Mouse (Mus musculus): ENCODE measurements around the gene Gm6812. TPM values are rescaled to one million over a fixed set of nuclear protein-coding genes. Genes with fewer than 3 reads are reported as not detected.

Gene Gm6812
- total RNA-seq (2023) = not detected

DNA sequence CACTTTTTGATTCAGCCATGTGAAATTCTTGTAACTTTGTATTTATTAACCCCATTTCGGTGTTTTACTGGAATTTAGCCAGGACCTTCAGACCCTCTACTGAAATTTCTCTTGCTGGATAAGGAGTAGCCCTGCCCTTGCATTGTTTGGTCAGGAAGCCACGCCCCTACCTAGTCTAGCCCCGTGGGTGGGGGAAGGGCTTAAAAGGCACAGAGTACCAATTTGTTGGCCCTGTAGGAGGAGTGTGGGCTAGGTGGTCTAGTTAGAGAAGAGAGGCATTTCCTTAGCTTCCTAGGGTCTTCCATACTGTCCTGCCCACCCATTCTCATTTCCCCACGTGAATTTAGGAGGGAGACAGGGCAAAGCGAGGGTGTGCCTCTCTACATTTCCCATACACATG lies at the start of gene Gm6812:
Gm6812 (minus strand) TSS at position 101 of the 400 bp plus-strand sequence.

Other genes with a start within 250 kb of the Gm6812 start
- 94.7 TPM for gene Fmr1, start 214.5 kb downstream of the Gm6812 start, total RNA-seq (2023)
- gene Fmr1nb, start 131.2 kb downstream of the Gm6812 start, total RNA-seq (2023) = not detected
- gene Gm14698, start 72.0 kb downstream of the Gm6812 start, total RNA-seq (2023) = 1.4 TPM

All from CD4-positive naive resting alpha-beta T cell, adult 57 days (primary cell).